Mouse (Mus musculus) myocyte (in vitro differentiated cells): ENCODE measurements around the gene Kcnk10. TPM values are rescaled to one million over a fixed set of nuclear protein-coding genes. Genes with fewer than 3 reads are reported as not detected.

ENCODE experiments used
- H3K27me3 ChIP-seq: one replicate; pipeline ENCODE4 v1.6.1; 2011; ENCODE audit not compliant: control insufficient read depth, insufficient read depth, insufficient read length
- H3K36me3 ChIP-seq: one replicate; pipeline ENCODE4 v1.6.1; 2011; ENCODE audit not compliant: control insufficient read depth, insufficient read depth
- H3K4me2 ChIP-seq: one replicate; pipeline ENCODE4 v1.6.1; 2011; ENCODE audit warnings: low read depth, control low read depth
- H3K4me3 ChIP-seq: one replicate; pipeline ENCODE4 v1.5.1; 2011; ENCODE audit warnings: mild to moderate bottlenecking, control low read depth, moderate library complexity
- H3K79me2 ChIP-seq: one replicate; pipeline ENCODE4 v1.6.1; 2011; ENCODE audit not compliant: control insufficient read depth, insufficient read depth
- H3ac ChIP-seq: one replicate; pipeline ENCODE4 v1.6.1; 2011; ENCODE audit not compliant: control insufficient read depth, insufficient read length
- CEBPB ChIP-seq: IDR thresholded peaks from 2 replicates; pipeline ENCODE4 v1.6.1; 2011; ENCODE audit warnings: mild to moderate bottlenecking, moderate library complexity; ENCODE audit not compliant: poor library complexity, insufficient read depth, severe bottlenecking
- E2F4 ChIP-seq: IDR thresholded peaks from one replicate; pipeline ENCODE4 v1.6.1; 2011; ENCODE audit warnings: mild to moderate bottlenecking, control low read depth, moderate library complexity; ENCODE audit not compliant: insufficient read depth
- MAX ChIP-seq: IDR thresholded peaks from one replicate; pipeline ENCODE4 v1.6.1; 2011; ENCODE audit warnings: low read depth, mild to moderate bottlenecking, control low read depth
- MYOD1 ChIP-seq, 3 experiments: IDR thresholded peaks; one replicate each; pipeline ENCODE4 v1.6.1; 2011; ENCODE audit warnings: control low read depth in 2 of 3, low read depth in 2 of 3, mild to moderate bottlenecking in 2 of 3, moderate library complexity in 1 of 3; ENCODE audit not compliant: insufficient read length in 2 of 3, control insufficient read depth in 1 of 3
- MYOG ChIP-seq, 3 experiments: IDR thresholded peaks; one replicate each; pipeline ENCODE4 v1.6.1; 2011; ENCODE audit warnings: control low read depth in 2 of 3, low read depth in 2 of 3, mild to moderate bottlenecking in 2 of 3; ENCODE audit not compliant: insufficient read length in 2 of 3, control insufficient read depth in 1 of 3, insufficient read depth in 1 of 3
- POLR2A ChIP-seq: IDR thresholded peaks from one replicate; pipeline ENCODE4 v1.6.1; 2011; ENCODE audit warnings: low read depth, mild to moderate bottlenecking, control low read depth, moderate library complexity; ENCODE audit not compliant: insufficient read length
- POLR2AphosphoS2 ChIP-seq: IDR thresholded peaks from one replicate; pipeline ENCODE4 v1.6.1; 2011; ENCODE audit warnings: low read depth, control low read depth; ENCODE audit not compliant: insufficient read length
- REST ChIP-seq: IDR thresholded peaks from one replicate; pipeline ENCODE4 v1.6.1; 2011; ENCODE audit warnings: mild to moderate bottlenecking, control low read depth, moderate library complexity; ENCODE audit not compliant: insufficient read depth, insufficient read length
- SRF ChIP-seq: IDR thresholded peaks from one replicate; pipeline ENCODE4 v1.6.1; 2011; ENCODE audit warnings: low read depth; ENCODE audit not compliant: control insufficient read depth, insufficient read length
- TCF12 ChIP-seq: IDR thresholded peaks from one replicate; pipeline ENCODE4 v1.6.1; 2011; ENCODE audit warnings: mild to moderate bottlenecking, control low read depth; ENCODE audit not compliant: poor library complexity, insufficient read depth, severe bottlenecking
- TCF3 ChIP-seq: IDR thresholded peaks from one replicate; pipeline ENCODE4 v1.6.1; 2011; ENCODE audit warnings: low read depth, control low read depth; ENCODE audit not compliant: insufficient read length
- USF1 ChIP-seq: IDR thresholded peaks from one replicate; pipeline ENCODE4 v1.6.1; 2011; ENCODE audit warnings: low read depth, mild to moderate bottlenecking, control low read depth, moderate library complexity
- polyA plus RNA-seq: library from polyadenylated mRNA; unstranded; fragments of >200 nt; fragmentation: generic; extraction: Trizol; gene quantifications from one replicate; pipeline ENCODE4 v1.2.1, GENCODE M21; 2012; ENCODE audit warnings: missing spikeins

Kcnk10 gene
- polyA plus RNA-seq, 1 experiment: not detected

GRCm38 (mm10) chr12:98528635-98529034 lies 49.5 kb downstream of the Kcnk10 start:
- no peak overlapping the region for H3ac ChIP-seq
- H3K27me3 ChIP-seq: no peaks in the 10 kb centered on the region
- TF ChIP-seq SRF (no peak), MYOD1 (IDR thresholded peaks at IDR 0.05; ENCODE audit: control insufficient read depth in 1 of 3, insufficient read length in 2 of 3, low read depth in 2 of 3) (no peak), USF1 (no peak), POLR2A (no peak), E2F4 (no peak), MAX (no peak), TCF3 (no peak), TCF12 (no peak), REST (no peak), POLR2AphosphoS2 (no peak), CEBPB (no peak), MYOG (IDR thresholded peaks at IDR 0.05; ENCODE audit: control insufficient read depth in 1 of 3, insufficient read depth in 1 of 3, insufficient read length in 2 of 3, low read depth in 2 of 3) (no peak)
- H3K79me2 ChIP-seq: no peaks in the 10 kb centered on the region
- no peaks in the 10 kb centered on the region for H3K36me3 ChIP-seq
- H3K4me2 ChIP-seq: no peak overlapping the region
- no peak overlapping the region for H3K4me3 ChIP-seq

- Histone ChIP-seq H3K36me3 (no peaks in the 10 kb centered on the region), H3K4me3 (no peak overlapping the region), H3ac (no peak overlapping the region), H3K4me2 (no peak overlapping the region), H3K27me3 (peaks cover 3% of the 10 kb centered on the region), H3K79me2 (no peaks in the 10 kb centered on the region)
- no peak for TF ChIP-seq MAX
- TF ChIP-seq MYOG (IDR thresholded peaks at IDR 0.05; ENCODE audit: control insufficient read depth in 1 of 3, insufficient read depth in 1 of 3, insufficient read length in 2 of 3, low read depth in 2 of 3): no peak
- TF ChIP-seq REST: no peak
- TF ChIP-seq POLR2AphosphoS2: no peak
- no peak for TF ChIP-seq E2F4
- TF ChIP-seq CEBPB: no peak
- no peak for TF ChIP-seq USF1
- no peak for TF ChIP-seq MYOD1 (IDR thresholded peaks at IDR 0.05; ENCODE audit: control insufficient read depth in 1 of 3, insufficient read length in 2 of 3, low read depth in 2 of 3)
- TF ChIP-seq TCF12: no peak
- no peak for TF ChIP-seq POLR2A
- TF ChIP-seq TCF3: no peak
These were observed 52.7 kb downstream of the Kcnk10 start for GRCm38 (mm10) chr12:98525361-98525760.

GRCm38 (mm10) chr12:98524331-98525311 lies 53.5 kb downstream of the Kcnk10 start:
- Histone ChIP-seq H3K4me3 (no peak overlapping the region), H3ac (no peak overlapping the region), H3K27me3 (peaks cover 3% of the 10 kb centered on the region), H3K36me3 (no peaks in the 10 kb centered on the region), H3K4me2 (no peak overlapping the region), H3K79me2 (no peaks in the 10 kb centered on the region)
- TF ChIP-seq POLR2A: no peak

DNA sequence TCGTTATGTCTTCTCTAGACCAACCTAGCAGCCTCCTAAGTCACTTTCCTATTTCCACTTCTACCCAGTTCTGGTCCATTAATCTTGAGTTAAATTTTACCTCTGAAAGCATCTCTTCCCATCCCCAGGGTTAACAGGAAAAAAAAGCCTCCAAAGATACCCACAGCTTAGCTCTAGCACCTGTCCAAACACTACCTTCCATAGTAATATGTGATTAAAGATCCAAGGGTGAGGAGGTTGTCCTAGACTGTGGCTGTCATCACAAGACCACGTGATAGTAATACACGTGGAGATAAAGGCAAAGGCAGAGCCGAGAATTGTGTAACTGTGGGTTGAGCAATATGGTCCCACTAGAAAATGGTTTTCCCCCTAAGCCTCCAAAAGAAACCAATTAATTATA lies 56.8 kb downstream of the Kcnk10 start:
- Histone ChIP-seq H3ac (no peak overlapping the region), H3K4me3 (no peak overlapping the region), H3K27me3 (peaks cover 17% of the 10 kb centered on the region), H3K79me2 (no peaks in the 10 kb centered on the region), H3K36me3 (no peaks in the 10 kb centered on the region), H3K4me2 (no peak overlapping the region)
- TF ChIP-seq MYOD1 (IDR thresholded peaks at IDR 0.05; ENCODE audit: control insufficient read depth in 1 of 3, insufficient read length in 2 of 3, low read depth in 2 of 3): no peak
- no peak for TF ChIP-seq TCF3
- TF ChIP-seq E2F4: no peak
- TF ChIP-seq POLR2A: no peak
- no peak for TF ChIP-seq MYOG (IDR thresholded peaks at IDR 0.05; ENCODE audit: control insufficient read depth in 1 of 3, insufficient read depth in 1 of 3, insufficient read length in 2 of 3, low read depth in 2 of 3)
- no peak for TF ChIP-seq CEBPB
- no peak for TF ChIP-seq MAX
- no peak for TF ChIP-seq SRF
- TF ChIP-seq REST: no peak
- no peak for TF ChIP-seq TCF12
- no peak for TF ChIP-seq USF1
- no peak for TF ChIP-seq POLR2AphosphoS2

GRCm38 (mm10) chr12:98520568-98520931 lies 57.6 kb downstream of the Kcnk10 start:
- no peak for TF ChIP-seq MYOD1 (IDR thresholded peaks at IDR 0.05; ENCODE audit: control insufficient read depth in 1 of 3, insufficient read length in 2 of 3, low read depth in 2 of 3)
- no peak for TF ChIP-seq SRF
- TF ChIP-seq USF1: no peak
- TF ChIP-seq MYOG (IDR thresholded peaks at IDR 0.05; ENCODE audit: control insufficient read depth in 1 of 3, insufficient read depth in 1 of 3, insufficient read length in 2 of 3, low read depth in 2 of 3): no peak
- TF ChIP-seq POLR2AphosphoS2: no peak
- no peak for TF ChIP-seq POLR2A
- no peak for TF ChIP-seq REST
- no peak for TF ChIP-seq E2F4
- no peaks in the 10 kb centered on the region for H3K36me3 ChIP-seq
- H3K79me2 ChIP-seq: no peaks in the 10 kb centered on the region
- peaks cover 17% of the 10 kb centered on the region for H3K27me3 ChIP-seq
- H3K4me2 ChIP-seq: no peak overlapping the region
- no peak overlapping the region for H3ac ChIP-seq
- H3K4me3 ChIP-seq: no peak overlapping the region
